Mouse (Mus musculus): ENCODE results near the gene Bdnf. TPM values are rescaled to one million over a fixed set of nuclear protein-coding genes. Genes with fewer than 3 reads are reported as not detected.

Gene Bdnf
- polyA plus RNA-seq, 1 experiment from 2014 or later = 2.4 TPM

DNA sequence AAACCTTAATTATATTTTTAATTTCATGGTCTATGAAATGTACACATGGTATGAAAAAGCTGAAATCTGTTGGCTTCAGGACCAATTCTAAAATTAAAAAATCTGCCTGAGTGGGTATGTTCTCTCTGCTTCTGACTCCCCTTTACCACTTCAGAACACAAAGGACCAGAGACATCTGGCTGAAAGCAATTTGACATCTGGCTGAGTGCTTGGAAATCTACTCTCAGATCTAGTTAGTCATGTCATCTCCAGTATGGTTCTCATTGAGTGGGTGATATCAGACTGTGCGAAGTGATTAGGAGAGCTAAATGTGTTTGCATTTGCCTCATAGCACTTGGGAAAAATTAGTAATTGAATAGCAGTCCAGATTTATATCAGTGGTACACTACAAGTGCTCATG, 36.5 kb downstream of the Bdnf start:
- H3K9ac ChIP-seq = no peak overlapping the region
- no peak overlapping the region for H3K4me3 ChIP-seq
- WGBS = 74% methylated on average over 1 of the region's 1 CpGs
- ATAC-seq (ENCODE audit: insufficient number of reproducible peaks, low FRiP score, low TSS enrichment, low read depth) = no peak
- no peaks in the 10 kb centered on the region for H3K36me3 ChIP-seq
- no peaks in the 10 kb centered on the region for H3K27me3 ChIP-seq
- no peak overlapping the region for H3K27ac ChIP-seq
- no peak overlapping the region for H3K4me2 ChIP-seq
- no peaks in the 10 kb centered on the region for H3K4me1 ChIP-seq
- no peaks in the 10 kb centered on the region for H3K9me3 ChIP-seq

DNA sequence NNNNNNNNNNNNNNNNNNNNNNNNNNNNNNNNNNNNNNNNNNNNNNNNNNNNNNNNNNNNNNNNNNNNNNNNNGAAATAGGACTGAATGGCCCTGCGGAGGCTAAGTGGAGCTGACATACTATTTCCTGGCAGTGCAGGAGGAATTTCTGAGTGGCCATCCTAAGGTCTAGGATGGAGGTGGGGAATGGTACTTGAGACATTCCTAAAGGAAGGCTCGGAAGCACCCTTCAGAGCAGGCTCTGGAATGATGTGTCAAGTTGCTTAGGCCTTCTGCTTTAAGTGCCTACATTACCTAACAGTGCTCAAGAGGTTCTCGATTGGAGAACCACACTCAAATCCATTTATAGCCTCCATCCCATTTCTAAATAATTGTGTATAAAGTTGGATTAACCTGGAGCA, 50.8 kb downstream of the Bdnf start:
- no peaks in the 10 kb centered on the region for H3K36me3 ChIP-seq
- no peaks in the 10 kb centered on the region for H3K9me3 ChIP-seq
- no peak for ATAC-seq (ENCODE audit: insufficient number of reproducible peaks, low FRiP score, low TSS enrichment, low read depth)
- H3K4me3 ChIP-seq = no peak overlapping the region
- H3K27me3 ChIP-seq = no peaks in the 10 kb centered on the region
- no peak overlapping the region for H3K9ac ChIP-seq
- H3K4me2 ChIP-seq = no peak overlapping the region
- WGBS = 86% methylated on average over 3 of the region's 3 CpGs
- no peak overlapping the region for H3K27ac ChIP-seq
- H3K4me1 ChIP-seq = no peaks in the 10 kb centered on the region

DNA sequence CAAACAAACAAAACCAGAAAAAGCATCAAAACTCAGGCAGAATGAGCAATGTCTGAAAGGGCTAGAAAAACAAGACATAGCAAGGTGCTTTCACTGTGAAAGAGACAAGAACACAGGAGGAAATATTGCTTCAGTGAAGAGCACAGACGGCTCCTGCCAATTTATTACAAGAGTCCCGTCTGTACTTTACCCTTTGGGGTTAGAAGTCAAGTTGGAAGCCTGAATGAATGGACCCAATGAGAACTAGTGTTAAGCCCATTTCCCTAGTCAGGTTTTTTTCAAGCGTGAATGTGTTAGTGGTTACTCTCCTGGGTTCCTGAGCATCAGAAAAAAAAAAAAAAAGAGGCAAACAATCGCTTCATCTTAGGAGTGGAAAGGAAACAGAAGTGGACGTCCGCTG, 51.3 kb downstream of the Bdnf start:
- no peak overlapping the region for H3K4me2 ChIP-seq
- 64% methylated on average over 6 of the region's 6 CpGs for WGBS
- H3K4me1 ChIP-seq = no peaks in the 10 kb centered on the region
- no peak for ATAC-seq (ENCODE audit: insufficient number of reproducible peaks, low FRiP score, low TSS enrichment, low read depth)
- H3K27me3 ChIP-seq = no peaks in the 10 kb centered on the region
- H3K9ac ChIP-seq = no peak overlapping the region
- no peak overlapping the region for H3K27ac ChIP-seq
- H3K9me3 ChIP-seq = no peaks in the 10 kb centered on the region
- H3K4me3 ChIP-seq = no peak overlapping the region
- no peaks in the 10 kb centered on the region for H3K36me3 ChIP-seq

DNA sequence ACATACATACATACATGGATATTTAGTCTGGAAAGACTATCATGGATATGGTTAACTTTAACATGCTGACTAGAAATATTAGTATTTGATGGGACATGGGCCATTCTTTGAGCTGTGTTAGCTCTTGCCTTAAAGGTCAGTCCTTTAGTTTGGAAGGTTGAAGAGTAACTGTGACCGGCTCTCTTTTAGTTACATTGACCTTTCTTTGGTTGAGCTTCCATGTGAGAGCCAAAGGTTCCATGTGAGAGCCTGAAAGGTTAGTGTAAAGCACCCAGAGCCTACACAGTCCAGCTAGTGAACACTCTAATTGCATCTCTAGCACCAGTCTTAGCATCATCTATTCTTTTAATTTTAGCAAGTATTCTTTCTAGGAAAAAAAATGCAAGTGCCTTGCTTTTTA, 54.7 kb downstream of the Bdnf start:
- Histone ChIP-seq H3K9ac (no peak overlapping the region), H3K4me2 (no peak overlapping the region), H3K27ac (no peak overlapping the region), H3K4me1 (no peaks in the 10 kb centered on the region), H3K36me3 (no peaks in the 10 kb centered on the region), H3K9me3 (no peaks in the 10 kb centered on the region), H3K27me3 (no peaks in the 10 kb centered on the region), H3K4me3 (no peak overlapping the region)
- 96% methylated on average over 1 of the region's 1 CpGs for WGBS
- no peak for ATAC-seq (ENCODE audit: insufficient number of reproducible peaks, low FRiP score, low TSS enrichment, low read depth)

DNA sequence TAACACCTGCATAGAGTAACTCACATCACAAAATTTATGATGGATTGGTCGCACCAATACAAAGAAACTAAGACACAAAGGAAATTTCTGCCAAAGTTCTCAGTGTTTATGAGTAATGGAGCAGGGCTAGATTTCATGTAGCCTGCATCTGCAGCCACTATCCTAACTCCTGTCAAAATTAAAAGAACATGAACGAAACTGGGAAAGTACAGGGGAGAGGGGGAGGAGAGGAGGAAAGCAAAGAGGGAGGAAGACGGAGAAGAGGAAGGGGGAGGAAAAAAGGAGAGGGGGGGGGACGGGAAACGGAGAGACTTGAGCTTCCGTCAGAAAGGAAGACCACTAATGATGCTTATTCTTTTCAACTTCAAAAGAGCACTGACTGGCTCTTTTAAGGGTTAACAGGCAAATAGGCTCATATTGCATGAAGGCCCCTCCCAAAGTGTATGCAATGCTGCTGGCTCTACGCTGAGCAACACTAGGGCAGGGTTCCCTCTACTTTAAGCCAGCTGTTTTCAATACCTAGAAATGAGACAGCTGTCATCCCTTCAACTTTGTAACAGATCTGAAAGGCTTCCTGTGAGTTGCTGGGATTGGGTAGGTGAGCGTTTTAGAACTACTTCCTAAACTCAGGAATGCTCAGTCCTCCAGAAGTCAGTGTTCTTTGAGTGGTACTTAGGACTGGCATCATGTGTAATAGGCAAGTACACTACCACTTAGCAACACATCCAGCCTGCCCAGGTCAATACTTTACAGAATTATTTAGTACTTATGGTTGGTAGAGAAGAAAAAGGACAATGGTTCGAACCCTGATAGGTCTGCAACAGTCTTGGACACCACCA, 58.9 kb downstream of the Bdnf start:
- WGBS = 24% methylated on average over 9 of the region's 9 CpGs
- Histone ChIP-seq H3K4me3 (no peak overlapping the region), H3K4me2 (0 out of 2 replicates have a peak overlapping the region, but pooled peaks have one; percentile 10), H3K9ac (no peak overlapping the region), H3K36me3 (no peaks in the 10 kb centered on the region), H3K27me3 (no peaks in the 10 kb centered on the region), H3K27ac (no peak overlapping the region), H3K4me1 (no peaks in the 10 kb centered on the region), H3K9me3 (no peaks in the 10 kb centered on the region)
- ATAC-seq (ENCODE audit: insufficient number of reproducible peaks, low FRiP score, low TSS enrichment, low read depth) = no peak

DNA sequence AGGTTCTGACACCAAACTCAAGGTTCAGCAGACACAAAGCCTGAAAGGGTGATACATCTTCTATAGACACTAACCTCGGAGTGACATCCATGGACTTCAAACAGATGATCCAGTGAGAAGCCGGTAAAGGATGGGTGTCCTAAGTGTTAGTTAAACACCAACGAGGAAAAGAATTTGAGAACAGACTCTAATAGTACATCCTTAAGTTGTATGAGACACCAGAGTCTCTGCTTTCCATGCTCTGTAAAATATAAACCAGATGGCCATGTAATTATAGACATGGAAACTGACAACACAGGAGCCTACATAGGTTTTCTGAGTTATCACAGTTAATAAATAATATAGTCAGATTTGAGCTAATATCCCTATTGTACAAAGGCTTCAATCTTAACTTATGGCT, 59.7 kb downstream of the Bdnf start:
- H3K9ac ChIP-seq = no peak overlapping the region
- no peak overlapping the region for H3K4me2 ChIP-seq
- WGBS = 75% methylated on average over 3 of the region's 3 CpGs
- H3K4me3 ChIP-seq = no peak overlapping the region
- H3K27ac ChIP-seq = no peak overlapping the region
- H3K36me3 ChIP-seq = no peaks in the 10 kb centered on the region
- no peak for ATAC-seq (ENCODE audit: insufficient number of reproducible peaks, low FRiP score, low TSS enrichment, low read depth)
- H3K4me1 ChIP-seq = no peaks in the 10 kb centered on the region
- H3K9me3 ChIP-seq = no peaks in the 10 kb centered on the region
- no peaks in the 10 kb centered on the region for H3K27me3 ChIP-seq

DNA sequence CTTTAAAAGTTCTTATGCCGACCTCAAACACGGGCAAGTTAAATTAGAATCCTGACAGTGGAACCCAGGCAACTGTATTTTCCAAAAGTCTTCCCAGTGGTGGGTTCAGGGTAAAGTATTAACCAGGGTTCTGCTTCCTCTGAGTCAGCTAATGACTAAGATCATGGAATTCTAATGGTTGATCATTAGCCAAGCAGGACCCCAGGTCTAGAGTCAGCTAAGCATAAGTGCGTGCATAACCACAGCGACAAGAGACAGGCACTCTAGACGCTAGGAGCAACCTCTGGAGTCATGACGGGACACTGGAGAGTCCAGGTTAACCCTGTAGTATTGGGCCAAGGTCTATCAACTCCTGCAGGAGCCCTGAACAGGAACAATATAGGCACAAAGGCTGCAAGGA, 60.2 kb downstream of the Bdnf start:
- H3K9ac ChIP-seq = no peak overlapping the region
- ATAC-seq (ENCODE audit: insufficient number of reproducible peaks, low FRiP score, low TSS enrichment, low read depth) = no peak
- 80% methylated on average over 6 of the region's 6 CpGs for WGBS

DNA sequence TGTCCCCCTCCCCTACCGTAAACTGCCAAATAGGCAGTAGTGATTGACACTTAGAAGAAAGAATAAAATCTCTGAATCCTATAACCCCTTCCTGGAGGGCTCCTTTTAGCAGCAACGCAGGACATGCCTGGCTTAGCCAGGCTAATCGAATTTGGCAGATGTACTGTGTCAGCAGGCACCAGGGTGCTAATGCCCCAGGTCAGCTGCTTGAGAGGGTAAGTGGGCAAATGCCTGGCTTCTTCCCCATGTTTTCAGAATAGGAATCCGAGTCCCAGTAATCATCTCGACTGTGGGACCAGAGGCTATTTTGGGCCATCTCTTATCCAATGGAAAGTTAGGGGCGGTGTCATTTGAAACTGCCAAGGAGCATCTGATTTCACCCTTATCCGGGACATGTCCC, 60.8 kb downstream of the Bdnf start:
- Histone ChIP-seq H3K9ac (no peak overlapping the region), H3K4me1 (no peaks in the 10 kb centered on the region), H3K9me3 (no peaks in the 10 kb centered on the region), H3K27ac (no peak overlapping the region), H3K36me3 (no peaks in the 10 kb centered on the region), H3K4me2 (no peak overlapping the region), H3K4me3 (no peak overlapping the region), H3K27me3 (no peaks in the 10 kb centered on the region)
- no peak for ATAC-seq (ENCODE audit: insufficient number of reproducible peaks, low FRiP score, low TSS enrichment, low read depth)
- WGBS = 60% methylated on average over 7 of the region's 7 CpGs

More for the DNA sequence above, 60.2 kb downstream of the Bdnf start:
- Histone ChIP-seq H3K4me1 (no peaks in the 10 kb centered on the region), H3K27me3 (no peaks in the 10 kb centered on the region), H3K4me3 (no peak overlapping the region), H3K4me2 (no peak overlapping the region), H3K9me3 (no peaks in the 10 kb centered on the region), H3K36me3 (no peaks in the 10 kb centered on the region), H3K27ac (no peak overlapping the region)

DNA sequence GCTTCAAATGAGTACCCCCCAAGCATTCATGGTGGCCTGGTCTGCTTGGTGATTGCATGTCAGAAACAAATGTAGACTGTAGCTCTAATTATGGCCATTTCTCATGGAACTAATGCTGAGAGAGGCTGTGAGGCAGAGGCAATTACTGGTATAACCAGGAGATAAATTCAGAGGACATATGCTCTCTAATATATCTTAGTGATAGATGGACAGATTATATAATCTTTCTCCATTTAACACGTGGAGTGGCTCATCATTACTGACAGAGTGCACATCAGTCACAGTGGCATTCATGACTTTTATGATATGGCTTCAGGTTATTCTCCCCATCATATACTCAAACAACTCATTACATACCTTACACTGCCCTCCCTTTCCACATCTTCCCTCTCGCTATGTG, 61.8 kb downstream of the Bdnf start:
- no peaks in the 10 kb centered on the region for H3K4me1 ChIP-seq
- H3K27me3 ChIP-seq = no peaks in the 10 kb centered on the region
- WGBS = 61% methylated on average over 2 of the region's 2 CpGs
- no peaks in the 10 kb centered on the region for H3K36me3 ChIP-seq
- H3K9ac ChIP-seq = no peak overlapping the region
- no peak overlapping the region for H3K4me2 ChIP-seq
- no peak for ATAC-seq (ENCODE audit: insufficient number of reproducible peaks, low FRiP score, low TSS enrichment, low read depth)
- no peak overlapping the region for H3K27ac ChIP-seq
- H3K4me3 ChIP-seq = no peak overlapping the region
- no peaks in the 10 kb centered on the region for H3K9me3 ChIP-seq

DNA sequence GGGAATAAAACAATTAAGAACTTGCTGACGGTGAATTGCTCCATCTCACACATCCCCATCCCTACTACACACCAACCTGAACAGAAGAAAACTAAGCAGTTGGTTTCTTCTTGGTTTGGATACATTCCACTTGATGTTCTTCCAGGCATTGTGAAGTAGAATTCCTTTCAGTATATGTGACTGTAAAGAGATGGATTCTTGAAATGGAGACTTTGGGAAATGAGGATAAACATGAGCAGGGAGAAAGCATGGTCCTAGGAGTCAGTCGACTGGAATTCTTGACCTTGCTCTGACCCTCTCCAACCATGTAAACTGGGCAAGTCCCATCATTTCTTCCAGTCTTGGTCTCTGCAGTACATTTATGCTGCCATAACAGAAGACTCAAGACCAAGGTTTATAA, 63.8 kb downstream of the Bdnf start:
- no peaks in the 10 kb centered on the region for H3K27me3 ChIP-seq
- H3K27ac ChIP-seq = no peak overlapping the region
- H3K4me1 ChIP-seq = no peaks in the 10 kb centered on the region
- H3K9me3 ChIP-seq = no peaks in the 10 kb centered on the region
- H3K4me3 ChIP-seq = no peak overlapping the region
- no peak for ATAC-seq (ENCODE audit: insufficient number of reproducible peaks, low FRiP score, low TSS enrichment, low read depth)
- no peak overlapping the region for H3K9ac ChIP-seq
- 65% methylated on average over 2 of the region's 2 CpGs for WGBS
- no peaks in the 10 kb centered on the region for H3K36me3 ChIP-seq
- no peak overlapping the region for H3K4me2 ChIP-seq

DNA sequence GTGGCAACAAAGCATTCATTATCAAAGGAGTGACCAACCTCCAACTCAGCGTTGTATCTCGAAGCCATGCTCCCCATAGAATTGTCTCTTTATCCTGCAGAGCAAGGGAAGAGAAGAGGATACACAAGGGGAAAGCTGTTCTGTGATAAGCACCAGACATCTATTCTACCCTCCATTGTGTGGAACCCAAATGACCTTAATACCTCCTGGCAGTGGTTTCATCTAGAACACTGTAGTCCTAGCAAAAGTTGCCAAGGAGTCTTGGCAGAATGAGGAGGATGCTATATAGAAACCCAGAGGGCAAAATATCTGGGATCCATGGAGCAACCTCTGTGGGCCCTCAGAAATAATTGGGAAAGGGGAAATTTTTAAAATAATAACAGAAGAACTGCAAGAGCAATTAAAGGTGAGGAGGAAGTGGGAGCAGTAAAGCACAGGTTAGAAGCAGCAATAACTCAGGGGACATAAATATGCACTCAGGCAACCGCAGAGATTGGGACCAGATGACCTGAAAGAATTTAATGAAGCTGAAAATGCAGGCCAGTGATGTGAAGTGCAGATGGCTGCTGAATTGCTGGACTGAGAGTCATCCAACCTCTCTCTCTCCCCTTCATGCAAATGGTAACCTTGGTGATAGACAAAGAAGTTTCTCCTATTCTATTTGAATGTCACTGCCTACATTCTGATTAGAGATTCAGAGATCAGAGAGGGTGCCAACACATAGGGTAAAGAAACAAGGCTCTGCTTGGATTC, 68.9 kb downstream of the Bdnf start:
- no peak for ATAC-seq (ENCODE audit: insufficient number of reproducible peaks, low FRiP score, low TSS enrichment, low read depth)
- no peak overlapping the region for H3K4me3 ChIP-seq
- no peak overlapping the region for H3K27ac ChIP-seq
- no peaks in the 10 kb centered on the region for H3K9me3 ChIP-seq
- 61% methylated on average over 3 of the region's 3 CpGs for WGBS
- no peak overlapping the region for H3K4me2 ChIP-seq
- no peaks in the 10 kb centered on the region for H3K4me1 ChIP-seq
- H3K36me3 ChIP-seq = no peaks in the 10 kb centered on the region
- H3K27me3 ChIP-seq = no peaks in the 10 kb centered on the region
- no peak overlapping the region for H3K9ac ChIP-seq

DNA sequence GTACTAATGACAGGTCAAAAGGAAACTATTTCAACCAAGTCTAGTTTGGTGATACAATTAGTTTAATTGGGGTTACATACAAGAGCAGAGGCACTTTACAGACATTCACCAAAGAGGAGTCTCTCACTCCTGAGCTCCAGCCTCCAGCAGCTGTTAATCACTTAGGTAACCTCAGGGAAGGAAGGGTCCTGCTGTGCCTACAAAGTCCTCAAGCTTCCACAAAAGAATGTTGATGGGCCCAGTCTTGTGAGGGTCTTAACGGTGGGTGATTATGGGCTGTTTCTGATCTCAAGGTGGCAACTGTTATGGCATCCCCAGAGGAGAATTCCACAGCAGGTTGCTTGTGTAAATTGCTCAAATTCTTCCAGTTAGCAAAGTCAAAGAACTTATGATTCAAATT, 71.7 kb downstream of the Bdnf start:
- Histone ChIP-seq H3K27me3 (no peaks in the 10 kb centered on the region), H3K36me3 (no peaks in the 10 kb centered on the region), H3K4me3 (no peak overlapping the region), H3K9ac (no peak overlapping the region), H3K9me3 (no peaks in the 10 kb centered on the region), H3K27ac (no peak overlapping the region), H3K4me2 (no peak overlapping the region), H3K4me1 (no peaks in the 10 kb centered on the region)
- 8% methylated on average over 1 of the region's 1 CpGs for WGBS
- no peak for ATAC-seq (ENCODE audit: insufficient number of reproducible peaks, low FRiP score, low TSS enrichment, low read depth)

Measured in limb, embryonic 15.5 days (tissue).